ENCODE assay signal across 12 mouse cellular contexts in the genomic region with DNA sequence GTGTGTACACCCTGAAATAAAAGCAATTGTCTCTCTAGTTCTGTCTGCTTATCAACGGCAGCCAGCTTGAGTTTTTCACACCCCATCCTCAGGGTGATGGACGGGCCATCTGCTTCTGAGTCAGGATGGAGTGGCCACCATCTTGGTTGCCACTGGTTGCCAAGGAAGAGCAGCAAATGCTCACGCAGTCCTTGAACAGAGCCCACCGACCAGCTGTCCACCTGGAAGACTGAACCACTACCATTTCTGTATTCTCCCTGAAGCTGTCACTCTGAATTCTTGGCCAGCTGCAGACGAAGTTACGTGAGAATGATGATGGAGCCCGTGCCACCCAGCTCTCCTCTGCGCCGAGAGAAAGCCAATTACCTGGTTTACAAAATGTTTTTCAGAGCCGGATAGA.
DNase-seq lines count a peak whose midpoint lies in the region; ATAC-seq lines count a peak whose summit lies in the region.
"Had no signal": no experiment of that assay in that cellular context is flagged by ENCODE, and none has a peak within 500 bp of the region (broad histone marks: within the 10 kb centered on the region; RNA-seq: fewer than 3 reads in every experiment).

No protein-coding gene starts in this region.

- H3K36me3 ChIP-seq in liver, embryonic 12.5 days: no peaks in the 10 kb centered on the region
- H3K36me3 ChIP-seq: heart, embryonic 13.5 days had no signal

- ATAC-seq in liver, embryonic 12.5 days: no peak

- H3K27me3 ChIP-seq in liver, embryonic 12.5 days (replicated peaks): peaks cover 39% of the 10 kb centered on the region; the same call in 1 of the 2 replicates

- no peak overlapping the region for H3K9ac ChIP-seq in liver, embryonic 12.5 days
- H3K9ac ChIP-seq: heart, embryonic 13.5 days; lung, embryonic 14.5 days had no signal

- H3K9me3 ChIP-seq in liver, embryonic 12.5 days (replicated peaks): no peaks in the 10 kb centered on the region
- H3K9me3 ChIP-seq: heart, embryonic 13.5 days had no signal

- peaks cover 7% of the 10 kb centered on the region for H3K4me1 ChIP-seq in liver, embryonic 12.5 days

- H3K27ac ChIP-seq in liver, embryonic 12.5 days: no peak overlapping the region
- H3K27ac ChIP-seq: heart, embryonic 13.5 days had no signal

- 63% methylated on average over 10 of the region's 10 CpGs for WGBS in liver, embryonic 12.5 days (ENCODE audit: insufficient replicate concordance)

- no peak overlapping the region for H3K4me2 ChIP-seq in liver, embryonic 12.5 days
- H3K4me2 ChIP-seq: heart, embryonic 13.5 days; lung, embryonic 14.5 days had no signal

- peak; percentile 70 to 82 for DNase-seq in cerebellum, postnatal 10 days
- no peak for DNase-seq in cerebellum, adult 11 months
- DNase-seq in layer of hippocampus, adult 11-12 months (ENCODE audit: low spot score): peak; percentile 65
- DNase-seq in layer of hippocampus, postnatal 25 days (ENCODE audit: extremely low spot score in 1 of 2, low spot score in 1 of 2): no peak
- DNase-seq in layer of hippocampus, postnatal 10 days (ENCODE audit: low spot score in 2 of 2): peak; percentile 51 to 60
- peak; percentile 32 for DNase-seq in right cerebral cortex, postnatal 4 days
- DNase-seq in thymus, postnatal 10 days (ENCODE audit: low spot score in 2 of 2): no peak
- DNase-seq: gastrocnemius, postnatal 36 days; liver; lung, embryonic 14.5 days had no signal

- H3K4me3 ChIP-seq in liver, embryonic 12.5 days: no peak overlapping the region
- H3K4me3 ChIP-seq: heart, embryonic 13.5 days had no signal

Comparison
In these comparisons a context has a peak if more than half of its experiments do, and no peak if none do; other contexts are left out.
1. DNase-seq: peak in cerebellum, postnatal 10 days (2 of 2), layer of hippocampus, adult 11-12 months (single experiment), layer of hippocampus, postnatal 10 days (2 of 2) and right cerebral cortex, postnatal 4 days (single experiment); none in cerebellum, adult 11 months (single experiment), layer of hippocampus, postnatal 25 days (0 of 2) and thymus, postnatal 10 days (0 of 2).